Mouse (Mus musculus): ENCODE measurements at regions not wholly inside any gene's neighbourhood (a gene's known extent, or its start where the extent isn't known, plus 50 kb on each side); places are given as distances from the start of the nearest gene placed in this dataset.

DNA sequence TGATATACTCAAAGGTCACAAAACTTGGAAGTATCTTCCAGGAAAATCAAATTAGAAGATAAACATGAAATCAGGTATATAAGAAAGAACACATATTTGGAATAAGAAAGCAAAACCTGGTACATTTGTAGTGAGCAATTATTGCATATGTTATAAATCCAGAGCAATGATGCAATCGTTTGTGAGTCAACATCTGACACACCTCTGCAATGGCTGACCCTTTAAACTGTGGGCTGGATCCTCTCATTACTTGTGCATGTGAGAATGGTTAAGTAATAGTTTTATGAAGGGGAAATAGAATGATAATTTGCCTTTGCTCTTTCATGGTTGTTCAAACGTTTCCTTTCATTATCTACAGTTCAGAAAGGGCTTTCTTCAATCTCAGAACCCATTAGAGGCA is 165.0 kb upstream of the Klf7 start:
- TF ChIP-seq ELF1 (IDR thresholded peaks at IDR 0.05; ENCODE audit: low read depth, low read length): no peak
- TF ChIP-seq MXI1 (IDR thresholded peaks at IDR 0.05; ENCODE audit: low read depth, low read length): no peak
- no peak for TF ChIP-seq CTCF (IDR thresholded peaks at IDR 0.05 in 2 of 3, conservative IDR thresholded peaks at IDR 0.05 in 1 of 3; ENCODE audit: control insufficient read depth in 1 of 3, insufficient read depth in 1 of 3, low read depth in 2 of 3, low read length in 3 of 3, poor library complexity in 1 of 3, severe bottlenecking in 1 of 3)
- TF ChIP-seq TAL1 (IDR thresholded peaks at IDR 0.05; ENCODE audit: low read length): no peak
- no peak for TF ChIP-seq ZKSCAN1 (IDR thresholded peaks at IDR 0.05; ENCODE audit: low read depth, low read length)
- no peak for TF ChIP-seq MAX (IDR thresholded peaks at IDR 0.05; ENCODE audit: low read length)
- no peak for TF ChIP-seq KAT2A (conservative IDR thresholded peaks at IDR 0.05; ENCODE audit: low read depth, low read length)
- no peak for TF ChIP-seq ZC3H11A (IDR thresholded peaks at IDR 0.05; ENCODE audit: low read depth, low read length)
- no peak for TF ChIP-seq ZMIZ1 (IDR thresholded peaks at IDR 0.05; ENCODE audit: low read depth, low read length)
- TF ChIP-seq JUND (IDR thresholded peaks at IDR 0.05; ENCODE audit: low read depth, low read length): no peak
- TF ChIP-seq HCFC1 (IDR thresholded peaks at IDR 0.05; ENCODE audit: low read depth, low read length): no peak
- TF ChIP-seq MAZ (IDR thresholded peaks at IDR 0.05; ENCODE audit: low read depth, low read length): no peak
- no peak for TF ChIP-seq EP300 (IDR thresholded peaks at IDR 0.05; ENCODE audit: low read depth in 1 of 2, low read length in 2 of 2)
- no peak for TF ChIP-seq POLR2A (IDR thresholded peaks at IDR 0.05; ENCODE audit: control insufficient read depth in 1 of 2, insufficient read depth in 1 of 2, low read depth in 1 of 2, low read length in 2 of 2, poor library complexity in 1 of 2)
